Mouse (Mus musculus) MEL (cell line): ENCODE results near the gene Ccl17. TPM values are rescaled to one million over a fixed set of nuclear protein-coding genes. Genes with fewer than 3 reads are reported as not detected.

ENCODE experiments used
- DNase-seq: peaks from one replicate; pipeline ENCODE4 v3.0.0; 2011; ENCODE audit warnings: low read depth, low spot score
- H3K27ac ChIP-seq: 2 replicates; pipeline ENCODE4 v1.5.1; 2012; ENCODE audit warnings: low read depth, mild to moderate bottlenecking, control low read depth, low read length, moderate library complexity; ENCODE audit not compliant: control insufficient read depth
- H3K27me3 ChIP-seq, 2 experiments: fragments of 150-350 bp in 1 of 2; sonication (generic) in 1 of 2; 2 replicates each; pipeline ENCODE4 v1.6.1; 2012; ENCODE audit warnings: low read length in 2 of 2, mild to moderate bottlenecking in 2 of 2, improper control_type of control experiment in 1 of 2, moderate library complexity in 1 of 2; ENCODE audit not compliant: insufficient read depth in 2 of 2, control insufficient read depth in 1 of 2
- H3K36me3 ChIP-seq, 2 experiments: 2 replicates each; pipeline ENCODE4 v1.6.1; 2012 to 2014; ENCODE audit warnings: low read length in 2 of 2, improper control_type of control experiment in 1 of 2, inconsistent platforms in 1 of 2, mild to moderate bottlenecking in 1 of 2; ENCODE audit not compliant: insufficient read depth in 2 of 2, control insufficient read depth in 1 of 2
- H3K4me1 ChIP-seq, 2 experiments: fragments of 150-350 bp in 1 of 2; sonication (generic) in 1 of 2; 2 replicates each; pipeline ENCODE4 v1.6.1; 2012; ENCODE audit warnings: low read length in 2 of 2, improper control_type of control experiment in 1 of 2, mild to moderate bottlenecking in 1 of 2; ENCODE audit not compliant: insufficient read depth in 2 of 2, control insufficient read depth in 1 of 2
- H3K4me3 ChIP-seq, 2 experiments: fragments of 150-350 bp in 1 of 2; sonication (generic) in 1 of 2; 2 replicates each; pipeline ENCODE4 v1.5.1; 2012; ENCODE audit warnings: low read depth in 2 of 2, low read length in 2 of 2, mild to moderate bottlenecking in 2 of 2, moderate library complexity in 2 of 2, control low read depth in 1 of 2, improper control_type of control experiment in 1 of 2; ENCODE audit not compliant: control insufficient read depth in 1 of 2, insufficient read depth in 1 of 2
- H3K79me2 ChIP-seq: 2 replicates; pipeline ENCODE4 v1.6.1; 2012; ENCODE audit warnings: mild to moderate bottlenecking, low read length, moderate library complexity; ENCODE audit not compliant: control insufficient read depth, poor library complexity, insufficient read depth
- H3K9ac ChIP-seq: 2 replicates; pipeline ENCODE4 v1.6.1; 2012; ENCODE audit warnings: low read depth, mild to moderate bottlenecking, control low read depth, low read length, moderate library complexity; ENCODE audit not compliant: control insufficient read depth, poor library complexity, severe bottlenecking
- H3K9me3 ChIP-seq: fragments of 150-350 bp; sonication (generic); replicated peaks from 2 replicates; pipeline ENCODE4 v1.6.1; 2012; ENCODE audit warnings: mild to moderate bottlenecking, low read length, improper control_type of control experiment, moderate library complexity; ENCODE audit not compliant: insufficient read depth
- CHD1 ChIP-seq: IDR thresholded peaks from 2 replicates; pipeline ENCODE4 v1.6.1; 2012; ENCODE audit warnings: low read depth, mild to moderate bottlenecking, inconsistent platforms, low read length, improper control_type of control experiment
- CHD2 ChIP-seq: IDR thresholded peaks from 2 replicates; pipeline ENCODE4 v1.6.1; 2011; ENCODE audit warnings: low read length, improper control_type of control experiment
- E2F4 ChIP-seq: IDR thresholded peaks from 2 replicates; pipeline ENCODE4 v1.6.1; 2011; ENCODE audit warnings: low read depth, low read length, improper control_type of control experiment, borderline replicate concordance
- ELF1 ChIP-seq: IDR thresholded peaks from 2 replicates; pipeline ENCODE4 v1.6.1; 2014; ENCODE audit warnings: low read depth, mild to moderate bottlenecking, inconsistent platforms, low read length, improper control_type of control experiment, moderate library complexity
- EP300 ChIP-seq, 2 experiments: IDR thresholded peaks; 2 replicates each; pipeline ENCODE4 v1.6.1; 2011; ENCODE audit warnings: improper control_type of control experiment in 2 of 2, low read length in 2 of 2, low read depth in 1 of 2, mild to moderate bottlenecking in 1 of 2
- ETS1 ChIP-seq: IDR thresholded peaks from 2 replicates; pipeline ENCODE4 v1.6.1; 2012; ENCODE audit warnings: low read depth, mild to moderate bottlenecking, inconsistent platforms, low read length, improper control_type of control experiment, moderate library complexity
- GABPA ChIP-seq: IDR thresholded peaks from 2 replicates; pipeline ENCODE4 v1.6.1; 2012; ENCODE audit warnings: low read depth, mild to moderate bottlenecking, inconsistent platforms, low read length, improper control_type of control experiment, moderate library complexity
- HCFC1 ChIP-seq: IDR thresholded peaks from 2 replicates; pipeline ENCODE4 v1.6.1; 2012; ENCODE audit warnings: low read depth, mild to moderate bottlenecking, inconsistent platforms, low read length, improper control_type of control experiment, moderate library complexity
- MAFK ChIP-seq: IDR thresholded peaks from 2 replicates; pipeline ENCODE4 v1.6.1; 2011; ENCODE audit warnings: low read depth, mild to moderate bottlenecking, low read length, improper control_type of control experiment, borderline replicate concordance
- MAX ChIP-seq: IDR thresholded peaks from 2 replicates; pipeline ENCODE4 v1.6.1; 2011; ENCODE audit warnings: low read length, improper control_type of control experiment
- MAZ ChIP-seq: IDR thresholded peaks from 2 replicates; pipeline ENCODE4 v1.6.1; 2012; ENCODE audit warnings: low read depth, mild to moderate bottlenecking, inconsistent platforms, low read length, improper control_type of control experiment
- MEF2A ChIP-seq: IDR thresholded peaks from 2 replicates; pipeline ENCODE4 v1.6.1; 2014; ENCODE audit warnings: low read depth, mild to moderate bottlenecking, inconsistent platforms, low read length, improper control_type of control experiment; ENCODE audit not compliant: poor library complexity, insufficient replicate concordance, severe bottlenecking; ENCODE audit errors: extremely low read depth
- MXI1 ChIP-seq: IDR thresholded peaks from 2 replicates; pipeline ENCODE4 v1.6.1; 2011; ENCODE audit warnings: mild to moderate bottlenecking, low read depth, low read length, improper control_type of control experiment
- MYB ChIP-seq: IDR thresholded peaks from 2 replicates; pipeline ENCODE4 v1.6.1; 2011; ENCODE audit warnings: mild to moderate bottlenecking, low read depth, low read length, improper control_type of control experiment
- MYC ChIP-seq: IDR thresholded peaks from 2 replicates; pipeline ENCODE4 v1.6.1; 2011; ENCODE audit warnings: low read depth, mild to moderate bottlenecking, low read length, improper control_type of control experiment, moderate library complexity
- NELFE ChIP-seq: IDR thresholded peaks from 2 replicates; pipeline ENCODE4 v1.6.1; 2011; ENCODE audit warnings: low read depth, low read length, improper control_type of control experiment
- NRF1 ChIP-seq: IDR thresholded peaks from 2 replicates; pipeline ENCODE4 v1.6.1; 2014; ENCODE audit warnings: low read depth, mild to moderate bottlenecking, inconsistent platforms, low read length, improper control_type of control experiment, moderate library complexity; ENCODE audit not compliant: poor library complexity, insufficient read depth, severe bottlenecking
- POLR2A ChIP-seq, 2 experiments: IDR thresholded peaks; 2 replicates each; pipeline ENCODE4 v1.6.1; 2011 to 2012; ENCODE audit warnings: low read length in 2 of 2, mild to moderate bottlenecking in 2 of 2, control low read depth in 1 of 2, improper control_type of control experiment in 1 of 2, low read depth in 1 of 2, moderate library complexity in 1 of 2; ENCODE audit not compliant: control insufficient read depth in 1 of 2, insufficient read depth in 1 of 2, poor library complexity in 1 of 2
- POLR2AphosphoS2 ChIP-seq: IDR thresholded peaks from 2 replicates; pipeline ENCODE4 v1.6.1; 2011; ENCODE audit warnings: low read length, improper control_type of control experiment
- POLR2AphosphoS5 ChIP-seq: IDR thresholded peaks from 2 replicates; pipeline ENCODE4 v1.6.1; 2012; ENCODE audit warnings: low read depth, borderline replicate concordance, mild to moderate bottlenecking, inconsistent platforms, low read length, moderate library complexity, mixed read lengths
- RAD21 ChIP-seq: IDR thresholded peaks from 2 replicates; pipeline ENCODE4 v1.6.1; 2011; ENCODE audit warnings: mild to moderate bottlenecking, low read depth, low read length, improper control_type of control experiment
- SMC3 ChIP-seq: IDR thresholded peaks from 2 replicates; pipeline ENCODE4 v1.6.1; 2011; ENCODE audit warnings: low read depth, low read length, improper control_type of control experiment
- TBP ChIP-seq: IDR thresholded peaks from 2 replicates; pipeline ENCODE4 v1.8.0; 2011; ENCODE audit warnings: low read depth, low read length, improper control_type of control experiment
- TCF12 ChIP-seq: IDR thresholded peaks from 2 replicates; pipeline ENCODE4 v1.6.1; 2014; ENCODE audit warnings: low read depth, mild to moderate bottlenecking, inconsistent platforms, low read length, improper control_type of control experiment, moderate library complexity
- USF2 ChIP-seq, 2 experiments: IDR thresholded peaks; 2 replicates each; pipeline ENCODE4 v1.6.1; 2011 to 2012; ENCODE audit warnings: improper control_type of control experiment in 2 of 2, low read length in 2 of 2, borderline replicate concordance in 1 of 2, inconsistent platforms in 1 of 2, low read depth in 1 of 2, mild to moderate bottlenecking in 1 of 2; ENCODE audit not compliant: insufficient read depth in 1 of 2
- ZC3H11A ChIP-seq: IDR thresholded peaks from 2 replicates; pipeline ENCODE4 v1.6.1; 2012; ENCODE audit warnings: low read depth, mild to moderate bottlenecking, inconsistent platforms, low read length, improper control_type of control experiment
- ZKSCAN1 ChIP-seq: IDR thresholded peaks from 2 replicates; pipeline ENCODE4 v1.6.1; 2012; ENCODE audit warnings: low read depth, mild to moderate bottlenecking, inconsistent platforms, low read length, improper control_type of control experiment, moderate library complexity
- ZMIZ1 ChIP-seq: IDR thresholded peaks from 2 replicates; pipeline ENCODE4 v1.6.1; 2012; ENCODE audit warnings: low read depth, mild to moderate bottlenecking, inconsistent platforms, low read length, improper control_type of control experiment, moderate library complexity
- ZNF384 ChIP-seq: IDR thresholded peaks from 2 replicates; pipeline ENCODE4 v1.6.1; 2012; ENCODE audit warnings: low read depth, mild to moderate bottlenecking, inconsistent platforms, low read length, improper control_type of control experiment
- polyA plus RNA-seq, 2 experiments: library from polyadenylated mRNA; stranded (reverse) in 1 of 2; unstranded in 1 of 2; fragments of >175 nt in 1 of 2; fragments of >200 nt in 1 of 2; gene quantifications; 2 replicates each; pipeline versions ENCODE4 v1.2.1 to v1.2.4; 2012; ENCODE audit warnings: low replicate concordance in 2 of 2, low read depth in 1 of 2; ENCODE audit not compliant: insufficient read length in 2 of 2, insufficient read depth in 1 of 2, missing spikeins in 1 of 2
- total RNA-seq: library from RNA; depleted of rRNA; stranded (reverse); fragments of 300-350 nt; gene quantifications from 2 replicates; pipeline ENCODE4 v1.2.3, GENCODE M21; 2012

Ccl17 gene
- total and polyA plus RNA-seq, 3 experiments = 0.43 TPM; not detected in 2

DNA sequence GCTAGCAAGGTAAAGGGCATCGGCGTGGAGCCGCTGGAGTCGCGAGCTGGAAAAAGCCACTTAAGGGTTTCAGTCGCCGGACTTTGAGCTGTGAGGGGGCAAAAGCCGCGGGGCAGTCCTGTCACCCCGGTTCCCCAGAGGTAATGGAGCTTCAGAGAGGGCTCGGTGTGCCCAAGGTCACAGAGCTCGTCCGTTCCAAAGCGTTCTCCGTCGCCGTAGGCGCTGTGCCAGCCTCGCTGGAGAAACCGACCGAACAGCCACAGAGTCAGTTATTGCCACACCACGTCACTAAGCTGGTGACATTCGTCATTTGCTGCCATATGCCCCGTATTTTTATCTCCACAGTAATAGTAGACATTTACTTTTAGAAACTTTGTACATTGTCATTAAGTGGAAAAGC is 28.3 kb downstream of the Ccl17 start (continued):
- TF ChIP-seq USF2 (IDR thresholded peaks at IDR 0.05; ENCODE audit: borderline replicate concordance in 1 of 2, insufficient read depth in 1 of 2, low read depth in 1 of 2, low read length in 2 of 2) (no peak), NELFE (0 out of 2 replicates have a peak, but pooled peaks have one; percentile 21), MXI1 (no peak), CHD1 (no peak), ZKSCAN1 (no peak), EP300 (IDR thresholded peaks at IDR 0.05; ENCODE audit: low read depth in 1 of 2, low read length in 2 of 2) (no peak), HCFC1 (no peak), MEF2A (no peak), ZNF384 (no peak), ZC3H11A (no peak), POLR2AphosphoS5 (no peak)

DNA sequence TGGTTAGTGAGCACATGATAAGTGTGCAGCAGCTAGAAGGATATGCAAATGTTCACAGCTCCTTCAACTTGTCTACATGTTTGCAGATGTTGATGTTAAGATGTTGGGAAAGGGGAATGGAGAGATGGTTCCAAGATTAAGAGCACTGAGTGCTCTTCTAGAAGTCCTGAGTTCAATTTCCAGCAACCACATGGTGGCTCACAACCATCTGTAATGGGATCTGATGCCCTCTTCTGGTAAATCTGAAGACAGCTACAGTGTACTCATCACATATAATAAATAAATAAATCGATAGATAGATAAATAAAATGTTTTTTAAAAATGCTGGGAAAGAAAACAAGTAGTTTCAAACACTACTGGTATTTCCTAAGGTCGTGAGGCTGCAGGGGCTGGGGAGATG is 30.9 kb downstream of the Ccl17 start:
- Histone ChIP-seq H3K36me3 (peaks cover 0 to 11% of the 10 kb centered on the region in 2 experiments; a peak in 3 of 4 replicates), H3K4me1 (peaks cover 4 to 5% of the 10 kb centered on the region in 2 experiments; a peak in 3 of 4 replicates), H3K4me3 (no peak overlapping the region), H3K79me2 (peaks cover 24% of the 10 kb centered on the region), H3K27ac (no peak overlapping the region), H3K9me3 (no peaks in the 10 kb centered on the region), H3K27me3 (no peaks in the 10 kb centered on the region), H3K9ac (no peak overlapping the region)
- TF ChIP-seq CHD1 = no peak
- no peak for TF ChIP-seq ELF1
- TF ChIP-seq NELFE = no peak
- TF ChIP-seq POLR2A (IDR thresholded peaks at IDR 0.05; ENCODE audit: control insufficient read depth in 1 of 2, insufficient read depth in 1 of 2, low read depth in 1 of 2, low read length in 2 of 2, poor library complexity in 1 of 2) = no peak
- TF ChIP-seq TCF12 = no peak
- TF ChIP-seq SMC3 = no peak
- TF ChIP-seq MXI1 = no peak
- TF ChIP-seq E2F4 = no peak
- no peak for TF ChIP-seq POLR2AphosphoS2
- TF ChIP-seq ETS1 = no peak
- no peak for TF ChIP-seq ZMIZ1
- DNase-seq = no peak

DNA sequence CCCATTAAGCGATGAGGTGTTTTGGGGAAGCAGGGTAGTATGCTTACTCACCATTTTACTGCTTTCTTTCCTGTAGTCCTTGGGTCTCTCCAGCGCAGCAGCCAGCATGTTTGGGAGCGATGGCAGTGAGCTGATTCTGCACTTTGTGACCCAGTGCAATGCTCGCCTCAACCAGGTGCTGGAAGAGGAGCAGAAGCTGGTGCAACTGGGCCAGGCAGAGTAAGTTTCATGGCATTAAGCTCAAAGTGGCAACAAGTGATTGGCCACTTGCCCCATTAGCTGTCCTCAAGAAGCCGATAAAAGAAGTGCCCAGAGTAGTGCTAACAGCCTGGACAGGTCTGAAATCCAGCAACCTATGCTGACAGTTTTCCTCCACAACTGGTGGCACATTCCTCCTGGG is 39.8 kb downstream of the Ccl17 start:
- H3K36me3 ChIP-seq = peaks cover 0 to 10% of the 10 kb centered on the region in 2 experiments; a peak in 2 of 4 replicates
- no peak for DNase-seq
- H3K4me1 ChIP-seq = no peaks in the 10 kb centered on the region
- H3K9ac ChIP-seq = no peak overlapping the region
- no peak for TF ChIP-seq MAX
- no peak for TF ChIP-seq RAD21
- TF ChIP-seq MYB = no peak
- no peak for TF ChIP-seq ZMIZ1
- no peak for TF ChIP-seq MEF2A
- TF ChIP-seq CHD1 = no peak
- TF ChIP-seq ZKSCAN1 = no peak
- TF ChIP-seq MAFK = no peak
- no peak for TF ChIP-seq NRF1
- no peak for TF ChIP-seq NELFE
- no peak for TF ChIP-seq GABPA
- TF ChIP-seq ZNF384 = no peak
- TF ChIP-seq ELF1 = no peak
- no peak for TF ChIP-seq POLR2AphosphoS5
- no peak for TF ChIP-seq MYC
- no peak for TF ChIP-seq MAZ
- no peak for TF ChIP-seq CHD2
- no peak for TF ChIP-seq TBP
- TF ChIP-seq, all 39 proteins: peak for 0
- no peaks in the 10 kb centered on the region for H3K27me3 ChIP-seq
- H3K79me2 ChIP-seq = no peaks in the 10 kb centered on the region
- no peak overlapping the region for H3K27ac ChIP-seq
- H3K4me3 ChIP-seq = no peak overlapping the region
- no peaks in the 10 kb centered on the region for H3K9me3 ChIP-seq
